In genomic region chr7:123896759-123897444, GRCm38 (mm10) we compare ENCODE assay signal across 20 mouse cellular contexts.
DNase-seq lines count a peak whose midpoint lies in the region; ATAC-seq and TF ChIP-seq lines count a peak whose summit lies in the region.
"Had no signal": no experiment of that assay in that cellular context is flagged by ENCODE, and none has a peak within 500 bp of the region (broad histone marks: within the 10 kb centered on the region; RNA-seq: fewer than 3 reads in every experiment).

No protein-coding gene starts in this region.

- H3K27ac ChIP-seq in forebrain, embryonic 14.5 days (ENCODE audit: low read depth, low read length) = peak overlapping the region; percentile 21; the same call in 1 of the 2 replicates
- H3K27ac ChIP-seq in forebrain, embryonic 11.5 days (ENCODE audit: low read depth, low read length) = no peak overlapping the region
- peak overlapping the region; percentile 78 for H3K27ac ChIP-seq in layer of hippocampus, adult 2 months
- H3K27ac ChIP-seq: gastrocnemius, adult 2 months; kidney, embryonic 15.5 days; midbrain, embryonic 10.5 days; neural tube, embryonic 15.5 days had no signal

- peak; percentile 62; the same call in 1 of the 2 replicates for ATAC-seq in forebrain, embryonic 14.5 days
- no peak for ATAC-seq in forebrain, embryonic 11.5 days (replicated peaks; ENCODE audit: low FRiP score)
- ATAC-seq: CD4-positive, CD25-positive, alpha-beta regulatory T cell, adult 4 months; intestine, postnatal 0 days; lung, postnatal 0 days had no signal

- H3K4me1 ChIP-seq in forebrain, embryonic 14.5 days (ENCODE audit: control insufficient read depth, insufficient read depth, low read length) = no peaks in the 10 kb centered on the region
- no peaks in the 10 kb centered on the region for H3K4me1 ChIP-seq in forebrain, embryonic 11.5 days (replicated peaks; ENCODE audit: control insufficient read depth, insufficient read depth, low read length)
- H3K4me1 ChIP-seq: kidney, embryonic 15.5 days; midbrain, embryonic 10.5 days; neural tube, embryonic 15.5 days had no signal

- no peaks in the 10 kb centered on the region for H3K27me3 ChIP-seq in forebrain, embryonic 14.5 days (replicated peaks; ENCODE audit: control insufficient read depth, insufficient read depth, low read length)
- H3K27me3 ChIP-seq in forebrain, embryonic 11.5 days (ENCODE audit: control insufficient read depth, insufficient read depth, low read length) = no peaks in the 10 kb centered on the region
- H3K27me3 ChIP-seq: kidney, embryonic 15.5 days; neural tube, embryonic 15.5 days had no signal

- no peak for TF ChIP-seq POLR2A in brain, embryonic 14.5 days (IDR thresholded peaks at IDR 0.05; ENCODE audit: borderline replicate concordance, extremely low read depth, insufficient read depth, insufficient read length, poor library complexity, severe bottlenecking)

- H3K9me3 ChIP-seq in forebrain, embryonic 14.5 days (replicated peaks; ENCODE audit: control insufficient read depth, low read length) = no peaks in the 10 kb centered on the region
- H3K9me3 ChIP-seq in forebrain, embryonic 11.5 days (ENCODE audit: control insufficient read depth, low read length) = no peaks in the 10 kb centered on the region
- H3K9me3 ChIP-seq: kidney, embryonic 15.5 days; midbrain, embryonic 10.5 days; neural tube, embryonic 15.5 days had no signal

- WGBS in forebrain, embryonic 14.5 days = 63% methylated on average over 4 of the region's 4 CpGs
- WGBS in forebrain, embryonic 11.5 days = 84% methylated on average over 4 of the region's 4 CpGs

- no peak for TF ChIP-seq CTCF in brain, embryonic 14.5 days (IDR thresholded peaks at IDR 0.05; ENCODE audit: borderline replicate concordance, extremely low read depth, insufficient read depth, insufficient read length)
- no peak for TF ChIP-seq CTCF in layer of hippocampus, adult 2 months (conservative IDR thresholded peaks at IDR 0.05)

- no peak overlapping the region for H3K4me3 ChIP-seq in forebrain, embryonic 14.5 days (ENCODE audit: low read depth, low read length)
- no peak overlapping the region for H3K4me3 ChIP-seq in forebrain, embryonic 11.5 days (ENCODE audit: low read depth, low read length)
- no peak overlapping the region for H3K4me3 ChIP-seq in layer of hippocampus, adult 2 months
- H3K4me3 ChIP-seq: gastrocnemius, adult 2 months; kidney, embryonic 15.5 days; midbrain, embryonic 10.5 days; neural tube, embryonic 15.5 days had no signal

- H3K9ac ChIP-seq in forebrain, embryonic 14.5 days (ENCODE audit: low read length) = no peak overlapping the region
- no peak overlapping the region for H3K9ac ChIP-seq in forebrain, embryonic 11.5 days (ENCODE audit: low read length)
- H3K9ac ChIP-seq: kidney, embryonic 15.5 days; neural tube, embryonic 15.5 days had no signal

- H3K4me2 ChIP-seq in forebrain, embryonic 14.5 days (ENCODE audit: low read length) = no peak overlapping the region
- no peak overlapping the region for H3K4me2 ChIP-seq in forebrain, embryonic 11.5 days (ENCODE audit: low read depth, low read length, severe bottlenecking)
- H3K4me2 ChIP-seq: kidney, embryonic 15.5 days; neural tube, embryonic 15.5 days had no signal

- H3K36me3 ChIP-seq in forebrain, embryonic 14.5 days (ENCODE audit: control insufficient read depth, insufficient read depth, low read length) = no peaks in the 10 kb centered on the region
- no peaks in the 10 kb centered on the region for H3K36me3 ChIP-seq in forebrain, embryonic 11.5 days (ENCODE audit: control insufficient read depth, insufficient read depth, low read length)
- H3K36me3 ChIP-seq: kidney, embryonic 15.5 days; midbrain, embryonic 10.5 days; neural tube, embryonic 15.5 days had no signal

- peak; percentile 78 for DNase-seq in forebrain, embryonic 14.5 days (ENCODE audit: low spot score)
- no peak for DNase-seq in forebrain, embryonic 11.5 days (ENCODE audit: low spot score)
- peak; percentile 79 for DNase-seq in brain, embryonic 14.5 days (ENCODE audit: low read depth)
- peak; percentile 34 to 39 for DNase-seq in layer of hippocampus, adult 2 months (ENCODE audit: low spot score in 2 of 2)
- DNase-seq in layer of hippocampus, postnatal 25 days (ENCODE audit: extremely low spot score in 1 of 2, low spot score in 1 of 2) = peak; percentile 7 to 18
- DNase-seq in adrenal gland, postnatal 36 days = no peak
- DNase-seq in kidney, postnatal 14 days = no peak
- DNase-seq in cerebellum, postnatal 25 days = no peak
- DNase-seq: cerebellum, adult 8-10 months; gastrocnemius, adult 2 months; heart, postnatal 4 days; kidney, postnatal 4 days; thymus, adult 2 months; thymus, postnatal 4 days had no signal

Comparison
In these comparisons a context has a peak if more than half of its experiments do, and no peak if none do; other contexts are left out.
1. DNase-seq: peak in forebrain, embryonic 14.5 days (single experiment), brain, embryonic 14.5 days (single experiment), layer of hippocampus, adult 2 months (2 of 2) and layer of hippocampus, postnatal 25 days (2 of 2); none in forebrain, embryonic 11.5 days (single experiment), adrenal gland, postnatal 36 days (0 of 2), kidney, postnatal 14 days (single experiment) and cerebellum, postnatal 25 days (0 of 2).